ENCODE assay signal across 8 mouse cellular contexts in genomic region chr4:66402611-66403010, GRCm38 (mm10). TPM values are rescaled to one million over a fixed set of nuclear protein-coding genes. Genes with fewer than 3 reads are reported as not detected.
DNase-seq lines count a peak whose midpoint lies in the region; ATAC-seq and TF ChIP-seq lines count a peak whose summit lies in the region.
"Had no signal": no experiment of that assay in that cellular context is flagged by ENCODE, and none has a peak within 500 bp of the region (broad histone marks: within the 10 kb centered on the region; RNA-seq: fewer than 3 reads in every experiment).

No protein-coding gene starts in this region.

- no peak for TF ChIP-seq POLR2A in olfactory bulb, adult 2 months (IDR thresholded peaks at IDR 0.05; ENCODE audit: insufficient read depth, low read depth, low read length)

- peak overlapping the region; percentile 96 for H3K4me2 ChIP-seq in forebrain, embryonic 12.5 days
- H3K4me2 ChIP-seq in intestine, embryonic 14.5 days (ENCODE audit: low read length): peak overlapping the region; percentile 97
- H3K4me2 ChIP-seq in liver, embryonic 11.5 days: peak overlapping the region; percentile 78

- peak; percentile 26 for DNase-seq in R1 (ENCODE audit: low read depth, low spot score)
- no peak for DNase-seq in intestine, embryonic 14.5 days (ENCODE audit: low spot score)
- DNase-seq in liver, embryonic 11.5 days (ENCODE audit: low spot score): peak; percentile 38
- DNase-seq in gastrocnemius, postnatal 36 days: no peak

- peaks cover 41% of the 10 kb centered on the region for H3K27me3 ChIP-seq in forebrain, embryonic 12.5 days
- peaks cover 59% of the 10 kb centered on the region for H3K27me3 ChIP-seq in intestine, embryonic 14.5 days (replicated peaks; ENCODE audit: control insufficient read depth, insufficient read depth, low read length)
- H3K27me3 ChIP-seq in liver, embryonic 11.5 days (replicated peaks; ENCODE audit: control insufficient read depth, insufficient read depth, low read length): peaks cover 43% of the 10 kb centered on the region

- H3K9ac ChIP-seq in forebrain, embryonic 12.5 days: peak overlapping the region; percentile 85
- no peak overlapping the region for H3K9ac ChIP-seq in intestine, embryonic 14.5 days (ENCODE audit: low read length)
- no peak overlapping the region for H3K9ac ChIP-seq in liver, embryonic 11.5 days (ENCODE audit: low read depth, low read length)

- whole genome bisulfite sequencing in forebrain, embryonic 12.5 days: 1% methylated on average over 24 of the region's 24 CpGs
- under 1% methylated on average over 24 of the region's 24 CpGs for WGBS in intestine, embryonic 14.5 days
- WGBS in liver, embryonic 11.5 days: under 1% methylated on average over 24 of the region's 24 CpGs
- WGBS in olfactory bulb, adult 2 months: under 1% methylated on average over 24 of the region's 24 CpGs

- H3K4me3 ChIP-seq in brown adipose tissue, adult 24 weeks (ENCODE audit: insufficient read depth, low read depth, low read length): 0 out of 2 replicates have a peak overlapping the region, but pooled peaks have one; percentile 53
- H3K4me3 ChIP-seq in forebrain, embryonic 12.5 days (replicated peaks): peak overlapping the region; percentile 77
- peak overlapping the region; percentile 58 for H3K4me3 ChIP-seq in intestine, embryonic 14.5 days (ENCODE audit: low read depth, low read length)
- peak overlapping the region; percentile 58 for H3K4me3 ChIP-seq in liver, embryonic 11.5 days (ENCODE audit: low read depth, low read length)
- H3K4me3 ChIP-seq in olfactory bulb, adult 2 months (ENCODE audit: insufficient read depth, low read depth, low read length): peak overlapping the region; percentile 85

- TF ChIP-seq CTCF in olfactory bulb, adult 2 months (IDR thresholded peaks at IDR 0.05; ENCODE audit: insufficient read depth, low read depth, low read length): no peak

- H3K27ac ChIP-seq in brown adipose tissue, adult 24 weeks (replicated peaks; ENCODE audit: low read depth, low read length): no peak overlapping the region
- H3K27ac ChIP-seq in forebrain, embryonic 12.5 days: no peak overlapping the region
- H3K27ac ChIP-seq in intestine, embryonic 14.5 days (ENCODE audit: low read depth): no peak overlapping the region
- no peak overlapping the region for H3K27ac ChIP-seq in liver, embryonic 11.5 days (ENCODE audit: low read depth, low read length)
- H3K27ac ChIP-seq in olfactory bulb, adult 2 months (ENCODE audit: insufficient read depth, low read depth, low read length): no peak overlapping the region; the same call in 1 of the 2 replicates

- peak; percentile 41; the same call in 1 of the 2 replicates for ATAC-seq in forebrain, embryonic 12.5 days (ENCODE audit: low FRiP score)
- ATAC-seq in intestine, embryonic 14.5 days (replicated peaks; ENCODE audit: low FRiP score, low TSS enrichment, low read depth): no peak
- ATAC-seq in liver, embryonic 11.5 days (replicated peaks; ENCODE audit: low FRiP score): no peak

- H3K9me3 ChIP-seq in forebrain, embryonic 12.5 days: no peaks in the 10 kb centered on the region
- H3K9me3 ChIP-seq in intestine, embryonic 14.5 days (ENCODE audit: control insufficient read depth, low read length): no peaks in the 10 kb centered on the region
- H3K9me3 ChIP-seq in liver, embryonic 11.5 days (ENCODE audit: control insufficient read depth, low read length): no peaks in the 10 kb centered on the region

- H3K4me1 ChIP-seq in brown adipose tissue, adult 24 weeks (ENCODE audit: control insufficient read depth, insufficient read depth, insufficient read length, low read length): 0 out of 2 replicates have a peak, but pooled peaks cover 2% of the 10 kb centered on the region
- H3K4me1 ChIP-seq in forebrain, embryonic 12.5 days: peaks cover 25% of the 10 kb centered on the region
- no peaks in the 10 kb centered on the region; the same call in 1 of the 2 replicates for H3K4me1 ChIP-seq in intestine, embryonic 14.5 days (replicated peaks; ENCODE audit: control insufficient read depth, insufficient read depth, low read length)
- H3K4me1 ChIP-seq in liver, embryonic 11.5 days (replicated peaks; ENCODE audit: control insufficient read depth, insufficient read depth, low read length): no peaks in the 10 kb centered on the region
- peaks cover 8% of the 10 kb centered on the region; the same call in 1 of the 2 replicates for H3K4me1 ChIP-seq in olfactory bulb, adult 2 months (ENCODE audit: control insufficient read depth, insufficient read depth, low read length)

- H3K36me3 ChIP-seq in forebrain, embryonic 12.5 days (replicated peaks): no peaks in the 10 kb centered on the region
- no peaks in the 10 kb centered on the region for H3K36me3 ChIP-seq in intestine, embryonic 14.5 days (ENCODE audit: control insufficient read depth, insufficient read depth, low read length)
- no peaks in the 10 kb centered on the region for H3K36me3 ChIP-seq in liver, embryonic 11.5 days (ENCODE audit: control insufficient read depth, insufficient read depth, low read length)

- intact Hi-C loops in gastrocnemius, postnatal 36 days (cut with DNase I): no loop called here

RNA-seq across cellular contexts. Expression of gene Astn2, which starts 1.8 kb away (rescaled TPM):
- polyA plus RNA-seq in brown adipose tissue, adult 24 weeks (2012; ENCODE audit: insufficient read depth, insufficient read length, missing spikeins): not detected in 2 replicates
- 1.7 and 1.9 TPM in 2 replicates for polyA plus RNA-seq in forebrain, embryonic 12.5 days (2016; fragmentation: Nextera tagmentation; extraction: Ambion mirVana)
- polyA plus RNA-seq in intestine, embryonic 14.5 days (2014; fragmentation: Nextera tagmentation; extraction: Ambion mirVana): 0.67 and 0.96 TPM in 2 replicates
- 0.05 and 0.09 TPM in 2 replicates for polyA plus RNA-seq in liver, embryonic 11.5 days (2014; fragmentation: Nextera tagmentation; extraction: Ambion mirVana)
- polyA plus RNA-seq in olfactory bulb, adult 2 months (2012; ENCODE audit: insufficient read depth, insufficient read length, low replicate concordance, missing spikeins): not detected in 2 replicates
- total RNA-seq in gastrocnemius, postnatal 36 days (2021): under 1 TPM; 0.52 to 0.84 TPM
- total RNA-seq: common myeloid progenitor, adult 5-6 weeks had no signal

Comparison
In these comparisons a context has a peak if more than half of its experiments do, and no peak if none do; other contexts are left out.
1. DNase-seq: peak in R1 (single experiment) and liver, embryonic 11.5 days (single experiment); none in intestine, embryonic 14.5 days (single experiment) and gastrocnemius, postnatal 36 days (0 of 2).
2. Peak in every context shown above with its lines, with median percentiles within 50 percentile points of each other: H3K4me3 ChIP-seq and H3K4me2 ChIP-seq.